Mouse (Mus musculus) heart, postnatal 25 days (tissue): Measurements from ENCODE around the gene Naa35. TPM values are rescaled to one million over a fixed set of nuclear protein-coding genes. Genes with fewer than 3 reads are reported as not detected.

Experiments
- DNase-seq: peaks from one replicate; pipeline ENCODE4 v3.0.0; 2022; ENCODE audit warnings: low spot score
- intact Hi-C: fragments of 180-260 bp; cut with DNase I; formaldehyde crosslinking; loops from one replicate; pipeline ENCODE4 v1.15.1; 2025
- total RNA-seq, 2 experiments: library from RNA; stranded (reverse); gene quantifications; 2 replicates each; pipeline ENCODE4 v1.2.3; 2021

The Naa35 gene
- total RNA-seq, 2 experiments from 2014 or later = 78.6 to 96.1 TPM

DNA sequence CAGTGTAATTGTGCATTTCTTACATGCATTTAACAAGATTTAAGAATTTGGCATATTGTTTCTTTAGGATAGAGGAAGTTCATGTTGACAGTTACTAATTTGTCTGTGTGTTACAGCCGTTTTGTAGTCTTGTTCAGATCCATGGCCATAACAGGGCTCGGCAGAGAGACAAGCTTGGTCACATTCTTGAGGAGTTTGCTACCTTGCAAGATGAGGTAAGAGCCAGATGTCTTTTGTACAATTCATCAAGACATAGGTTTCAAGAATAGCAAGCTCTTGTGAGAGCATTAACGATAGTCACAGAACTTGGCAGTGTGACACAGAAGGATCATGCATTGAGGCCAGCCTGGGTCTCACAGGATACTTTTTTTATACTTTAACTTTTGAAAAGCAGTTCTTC is 39.3 kb downstream of the Naa35 start:
- no peak for DNase-seq
- intact Hi-C loops = no loop called here

DNA sequence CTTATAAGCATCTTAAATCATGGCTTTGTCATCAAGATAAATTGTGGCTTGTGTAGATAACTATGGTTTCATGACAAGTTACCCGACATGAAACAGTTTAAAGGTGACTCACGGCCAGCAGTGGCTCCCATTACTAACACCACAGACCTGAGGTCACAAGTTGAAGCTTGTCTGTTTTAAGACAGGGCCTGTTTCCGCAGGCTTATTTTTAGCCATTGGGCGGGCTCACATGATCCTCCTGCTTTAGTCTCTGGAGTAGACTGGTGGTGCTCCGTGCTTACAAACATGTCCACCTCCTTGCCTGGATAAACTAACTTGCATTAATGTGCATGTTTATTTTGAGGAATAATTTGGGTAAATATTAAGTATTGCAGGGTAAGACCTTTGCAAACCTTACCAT is 39.8 kb downstream of the Naa35 start:
- no peak for DNase-seq
- intact Hi-C loops = no loop called here

DNA sequence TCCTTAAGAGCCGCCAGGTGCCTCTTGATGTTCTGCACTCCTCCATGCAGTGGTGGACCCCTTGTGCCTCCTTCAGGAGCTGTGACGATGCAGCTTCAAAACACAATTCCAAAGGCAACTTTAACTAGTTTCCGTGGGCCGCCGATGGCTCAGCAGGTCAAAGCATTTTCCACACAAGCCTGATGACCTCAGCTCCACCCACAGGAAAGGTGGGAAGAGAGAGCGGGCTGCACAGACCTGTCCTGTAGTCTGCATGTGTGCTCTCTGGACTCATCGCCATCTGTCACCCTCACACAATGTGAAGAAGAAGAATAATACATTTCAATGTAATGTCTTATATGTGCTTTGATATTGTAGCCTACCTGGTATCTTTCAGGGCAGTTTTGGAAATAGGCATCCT is 41.7 kb downstream of the Naa35 start:
- DNase-seq = no peak
- intact Hi-C loops = no loop called here

DNA sequence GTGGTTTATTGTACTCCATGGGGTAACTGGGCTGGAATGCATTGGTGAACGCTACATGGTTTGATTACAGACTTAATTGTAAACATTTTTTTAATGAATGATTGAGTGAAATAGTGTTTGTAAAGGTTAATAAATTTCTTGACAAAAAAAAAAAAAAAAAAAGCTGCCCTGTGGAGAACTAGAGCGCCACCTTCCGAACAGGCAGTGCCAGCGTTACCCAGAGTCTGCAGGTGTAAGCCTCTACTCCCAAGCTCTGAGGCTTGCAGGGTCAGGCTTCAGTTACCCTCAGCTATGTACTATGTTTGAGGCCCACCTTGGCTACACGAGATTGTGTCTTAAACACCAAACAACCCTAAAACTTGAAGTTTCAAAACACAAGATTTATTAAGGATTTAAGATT is 49.6 kb downstream of the Naa35 start:
- intact Hi-C loops = no loop called here
- DNase-seq = no peak

DNA sequence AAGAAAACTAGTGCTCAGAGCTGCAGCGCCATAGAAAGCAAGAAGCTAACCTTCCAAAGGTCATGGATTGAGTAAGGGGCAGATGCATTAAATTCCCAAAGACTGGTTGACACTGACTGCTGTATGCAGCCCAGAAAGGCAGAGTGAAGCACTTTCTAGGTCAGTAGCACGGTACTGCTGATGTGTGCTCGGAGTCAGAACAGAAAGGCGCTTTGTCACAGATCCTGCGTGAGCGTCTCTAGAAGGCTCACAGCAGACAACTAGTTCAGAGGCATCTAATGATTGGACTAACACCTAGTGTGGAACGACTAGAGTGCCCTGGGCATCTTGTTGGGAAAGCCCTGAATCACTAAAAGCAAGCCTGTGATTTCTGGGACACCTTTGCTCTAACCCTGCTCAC is 52.7 kb downstream of the Naa35 start:
- intact Hi-C loops = no loop called here
- DNase-seq = no peak

DNA sequence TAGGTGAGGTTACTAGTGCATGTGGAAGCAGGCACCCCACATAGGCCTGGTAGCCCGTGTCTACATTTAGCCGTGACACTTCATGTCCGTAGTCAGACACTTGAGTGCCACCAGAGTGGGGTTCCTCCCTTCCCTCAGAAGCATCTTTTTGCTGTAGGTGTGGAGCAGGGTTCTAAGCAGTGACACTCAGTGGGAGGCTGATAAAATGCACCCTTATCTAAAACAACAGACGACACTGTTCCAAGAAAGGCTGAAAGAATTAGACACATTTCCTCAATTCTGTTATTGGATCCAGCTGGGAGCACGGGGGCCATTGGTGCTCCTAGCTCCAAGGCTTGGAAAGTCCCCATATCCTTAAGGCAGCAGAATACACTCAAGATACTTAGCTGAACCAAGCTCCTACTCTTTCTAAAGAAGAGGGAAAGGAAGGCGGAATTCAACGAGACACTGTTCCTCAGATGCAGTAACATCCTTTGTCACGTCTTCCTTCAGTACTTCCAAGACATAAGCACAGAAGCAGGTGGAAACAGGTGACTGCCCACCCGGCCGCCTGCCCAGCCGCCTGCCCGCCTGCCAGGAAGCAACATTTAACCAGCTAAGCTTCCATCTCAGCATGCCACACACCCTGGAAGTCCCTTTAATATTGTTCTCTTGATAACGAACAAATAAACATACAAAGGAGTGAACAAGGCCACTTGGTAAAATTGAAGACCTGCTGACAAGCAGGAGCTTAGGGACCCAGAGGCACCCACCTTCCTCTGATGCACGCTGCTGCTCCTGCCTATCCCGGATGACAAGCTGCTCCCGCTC is 54.5 kb downstream of the Naa35 start:
- no peak for DNase-seq
- intact Hi-C loops = no loop called here

DNA sequence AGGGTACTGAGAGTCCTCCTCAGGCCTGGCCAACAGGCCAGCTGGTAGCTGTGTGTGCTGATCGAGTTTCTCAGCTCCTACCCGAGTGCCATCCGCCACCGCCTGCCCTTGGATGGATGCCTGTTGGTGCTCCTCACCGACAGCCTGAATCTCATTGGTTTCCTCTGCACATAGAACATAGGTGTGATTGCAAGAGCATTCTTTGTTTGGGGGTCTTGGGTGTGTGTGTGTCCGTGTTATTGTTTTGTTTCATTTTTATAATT is 55.0 kb downstream of the Naa35 start:
- no peak for DNase-seq
- intact Hi-C loops = no loop called here

DNA sequence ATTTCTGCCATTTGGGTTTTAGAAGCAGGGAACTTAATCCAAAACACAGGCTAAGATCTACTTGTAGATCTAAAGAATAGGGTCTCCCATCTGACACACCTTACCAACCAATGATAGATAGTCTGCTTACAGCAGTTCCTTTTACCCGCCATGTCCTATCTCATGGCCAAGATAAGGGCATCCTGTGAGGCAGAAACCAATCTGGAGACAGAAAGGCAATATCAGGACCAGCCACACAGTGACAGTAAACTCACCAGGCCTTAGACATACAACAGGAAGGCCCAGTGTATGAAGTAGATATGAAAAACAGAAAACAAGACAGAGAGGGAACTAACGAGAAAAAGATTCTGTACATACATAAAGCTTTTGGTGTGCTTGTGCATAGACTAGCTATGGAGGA is 57.8 kb downstream of the Naa35 start:
- no peak for DNase-seq
- intact Hi-C loops = no loop called here

DNA sequence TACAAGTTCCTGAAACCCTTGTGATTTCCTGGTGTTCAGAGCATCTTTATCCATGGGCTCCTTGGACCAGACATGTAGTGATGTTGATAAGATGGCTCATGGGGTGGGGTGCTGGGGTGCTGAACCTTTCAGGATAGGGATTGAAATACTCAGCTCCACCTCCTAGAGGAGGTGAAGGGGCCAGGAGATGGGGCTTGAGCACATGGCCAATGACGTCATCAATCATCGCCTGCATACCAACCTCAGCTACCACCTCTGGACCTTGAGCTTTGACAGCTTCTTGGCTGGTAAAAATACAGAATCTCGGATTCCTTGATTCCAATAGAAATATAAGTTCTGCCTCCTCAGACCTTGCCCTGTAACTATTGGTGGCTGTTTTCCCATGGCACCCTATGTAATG is 60.4 kb downstream of the Naa35 start:
- DNase-seq = no peak
- intact Hi-C loops = no loop called here

DNA sequence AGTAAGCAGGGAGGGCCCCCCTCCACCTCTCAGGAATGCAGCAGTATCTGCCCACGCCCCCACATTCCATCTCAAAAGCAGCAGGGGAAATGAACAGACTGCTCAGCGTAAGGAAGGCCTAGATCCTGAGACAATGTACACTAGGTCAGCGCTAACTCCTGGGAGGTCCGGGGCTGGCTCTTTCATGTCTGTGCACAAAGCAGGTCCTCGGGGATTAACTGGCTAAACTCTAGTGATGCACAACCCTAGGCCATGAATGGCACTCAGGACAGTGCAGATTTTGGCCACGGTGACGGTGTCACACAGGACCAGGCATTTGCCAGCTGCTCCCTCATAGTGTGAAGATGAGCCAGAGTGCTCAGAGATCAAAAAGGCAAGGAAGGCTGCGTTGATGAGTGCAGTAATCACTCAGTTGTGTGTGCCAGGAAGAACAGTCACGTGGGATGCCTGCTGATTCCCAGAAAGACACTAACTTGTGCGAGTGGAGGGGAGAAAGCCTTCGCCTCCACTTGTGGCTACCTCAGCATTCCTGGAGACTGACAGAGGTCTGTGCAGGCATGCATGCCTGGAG is 61.7 kb downstream of the Naa35 start:
- intact Hi-C loops = no loop called here
- DNase-seq = no peak

DNA sequence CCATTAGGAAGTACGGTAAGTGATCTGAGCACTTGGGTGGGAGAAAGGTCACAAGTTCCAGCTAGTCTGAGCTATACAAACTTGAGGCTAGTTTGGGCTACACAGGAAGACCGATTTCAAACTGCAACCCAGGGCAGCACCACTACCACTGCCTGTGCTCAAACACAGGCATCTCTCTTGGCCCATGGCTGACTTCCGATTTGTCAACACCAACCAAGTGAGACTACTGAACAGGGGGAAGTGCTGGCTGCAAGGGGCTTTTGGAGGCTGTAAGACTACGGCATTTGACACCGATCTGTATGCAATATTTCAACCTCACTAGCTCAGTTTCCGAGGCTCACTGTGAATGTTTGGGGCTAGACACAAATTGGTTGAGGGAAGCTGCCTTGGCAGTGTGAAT is 62.4 kb downstream of the Naa35 start:
- intact Hi-C loops = no loop called here

DNA sequence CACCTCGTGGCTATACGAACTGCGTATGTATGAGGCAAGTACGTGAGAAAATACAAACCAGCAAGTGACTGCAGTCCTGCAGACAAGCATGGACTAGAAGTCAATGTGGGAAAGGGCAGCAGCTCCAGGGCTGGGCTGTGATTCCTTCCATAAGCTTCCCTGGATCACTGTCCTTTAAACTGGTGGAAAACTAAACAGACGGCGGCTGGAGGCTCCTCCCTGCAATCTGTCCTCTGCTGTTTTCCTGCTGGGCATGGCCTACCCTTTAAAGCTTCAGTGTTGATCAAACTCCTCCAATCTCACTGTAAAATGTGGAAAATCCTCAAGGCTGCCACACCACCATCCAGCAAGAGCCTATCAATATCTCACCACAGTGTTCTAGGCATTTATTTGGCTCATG is 63.5 kb downstream of the Naa35 start:
- DNase-seq = no peak
- intact Hi-C loops = no loop called here

More for the DNA sequence above, 62.4 kb downstream of the Naa35 start:
- DNase-seq = no peak

DNA sequence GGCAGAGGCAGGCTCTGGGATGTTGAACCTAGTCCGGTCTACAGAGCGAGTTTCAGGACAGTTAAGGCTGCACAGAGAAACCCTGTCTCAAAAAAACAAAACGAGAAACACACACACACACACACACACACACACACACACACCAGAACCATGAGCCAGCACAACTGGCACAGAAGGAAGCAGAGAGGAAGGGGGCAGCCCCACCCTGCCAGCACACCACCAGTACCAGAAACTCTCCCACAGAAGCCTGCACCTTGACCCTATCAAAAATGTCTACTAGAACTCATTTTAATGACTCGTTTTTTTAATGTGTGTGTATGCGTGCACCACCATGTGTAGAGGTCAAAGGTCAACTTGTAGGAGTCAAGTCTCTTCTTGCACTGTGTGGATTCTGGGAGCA is 64.7 kb downstream of the Naa35 start:
- intact Hi-C loops = loop anchor here (5.0 kb wide), 1 partner anchor 38 kb away; no protein-coding TSS in a partner anchor
- no peak for DNase-seq

DNA sequence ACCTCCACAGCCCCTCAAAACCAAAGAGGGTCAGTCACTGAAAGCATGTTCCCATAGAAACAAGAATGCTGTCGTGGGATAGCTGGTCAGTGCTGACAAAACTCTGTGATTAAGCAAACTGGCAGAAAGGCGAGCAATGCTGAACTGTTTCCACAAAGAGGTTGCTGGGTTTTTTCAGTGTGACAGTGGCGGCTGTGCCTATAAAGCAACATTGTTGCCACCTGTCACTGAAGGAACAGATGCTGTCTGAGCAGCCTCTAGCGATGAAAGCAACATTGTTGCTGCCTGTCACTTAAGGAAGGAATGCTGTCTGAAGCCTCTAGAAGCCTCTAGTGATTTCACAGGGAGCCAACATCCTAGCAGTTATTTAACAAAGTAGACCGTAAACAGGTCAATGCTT is 67.6 kb downstream of the Naa35 start:
- intact Hi-C loops = loop anchor here (5.0 kb wide), 1 partner anchor 35 kb away; no protein-coding TSS in a partner anchor
- no peak for DNase-seq

DNA sequence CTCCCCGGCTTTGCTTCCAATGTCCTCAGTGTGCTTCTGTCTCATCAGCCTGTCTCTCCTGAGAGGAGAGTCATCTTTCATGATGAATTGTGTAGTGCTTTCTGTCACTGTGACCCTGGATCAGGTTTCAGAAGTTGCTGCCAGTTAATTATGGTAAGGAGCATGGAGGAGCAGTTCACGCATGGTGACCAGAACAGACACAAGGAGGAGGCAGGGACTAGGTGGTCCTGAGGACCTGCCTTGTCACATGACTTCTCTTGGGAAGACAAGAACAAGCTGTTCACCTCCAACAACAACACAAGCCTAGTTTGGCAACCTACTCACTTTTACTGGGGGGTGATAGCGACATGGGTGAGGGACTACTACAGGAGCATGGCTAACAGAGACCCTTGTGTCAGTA is 68.1 kb downstream of the Naa35 start:
- intact Hi-C loops = loop anchor here (5.0 kb wide), 1 partner anchor 34 kb away; no protein-coding TSS in a partner anchor
- DNase-seq = no peak

DNA sequence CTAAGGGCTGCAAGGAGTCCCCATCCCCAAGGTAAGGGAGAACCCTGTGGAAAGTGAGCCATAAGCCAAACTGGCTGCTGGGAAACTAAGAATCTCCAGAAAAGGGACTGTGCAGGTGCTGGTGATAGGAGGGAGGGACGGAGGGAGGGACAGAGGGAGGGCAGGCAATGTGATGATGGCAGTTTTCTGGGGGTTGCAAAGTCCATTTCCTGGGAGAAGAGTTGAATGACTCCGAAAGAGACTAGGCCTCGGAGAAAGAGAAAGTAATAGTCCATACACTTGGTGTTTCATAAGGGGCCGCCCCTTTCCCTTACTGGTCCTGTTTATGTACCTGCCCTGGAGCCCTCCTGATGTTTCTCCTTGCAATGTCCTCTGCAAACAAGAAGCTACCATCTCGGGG is 69.4 kb downstream of the Naa35 start:
- no peak for DNase-seq
- intact Hi-C loops = loop anchor here (5.0 kb wide), 1 partner anchor 33 kb away; no protein-coding TSS in a partner anchor

DNA sequence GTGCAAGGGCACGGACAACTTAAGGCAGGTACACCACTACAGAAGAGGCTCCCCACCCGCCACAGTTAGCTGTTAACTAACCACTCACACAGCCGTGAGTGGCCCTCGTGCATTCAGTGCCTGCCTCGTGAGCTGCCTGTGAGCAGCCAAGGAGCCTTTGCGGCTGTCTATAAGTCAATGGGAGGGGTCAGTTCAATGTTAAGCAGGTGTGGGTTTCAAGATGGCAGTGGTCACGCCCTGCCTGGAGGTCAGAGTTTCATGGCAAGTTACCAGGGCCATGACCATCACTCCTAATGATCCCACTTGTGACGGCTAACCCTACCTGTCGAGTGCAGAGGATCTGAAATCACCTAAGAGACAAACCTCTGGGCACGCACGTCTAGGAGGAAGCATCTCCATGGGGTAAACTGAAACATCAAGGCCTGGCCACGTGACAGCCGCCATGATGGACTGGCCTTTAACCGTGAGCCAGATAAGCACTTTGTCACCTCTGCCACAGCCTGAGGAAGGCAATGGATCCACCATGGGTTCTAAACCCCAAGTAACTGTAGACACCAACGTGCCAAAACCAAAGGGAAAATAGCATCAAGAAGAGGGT is 70.8 kb downstream of the Naa35 start:
- DNase-seq = no peak
- intact Hi-C loops = no loop called here

DNA sequence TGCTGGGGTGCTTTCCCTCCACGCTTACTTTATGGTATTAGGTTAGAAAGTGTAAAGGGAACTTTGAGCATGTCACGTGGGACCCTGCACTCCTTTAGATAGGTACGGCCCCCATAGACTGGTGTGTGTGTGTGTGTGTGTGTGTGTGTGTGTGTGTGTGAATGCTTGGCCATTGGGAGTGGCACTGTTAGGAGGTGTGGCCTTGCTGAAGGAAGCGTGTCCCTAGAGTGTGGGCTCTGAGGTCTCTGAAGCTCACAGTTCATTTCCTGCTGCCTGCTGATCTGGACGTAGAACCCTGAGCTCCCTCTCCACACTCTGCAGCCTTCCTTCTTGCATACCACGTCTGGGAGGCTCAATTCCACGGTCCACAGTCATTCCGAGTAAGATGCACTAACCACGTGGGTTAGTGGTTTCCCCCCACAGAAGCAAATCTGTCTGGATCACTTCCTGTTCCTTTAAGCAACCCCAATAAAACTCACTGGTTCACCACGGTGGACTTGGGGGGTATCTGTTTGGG is 71.3 kb downstream of the Naa35 start:
- intact Hi-C loops = no loop called here
- no peak for DNase-seq

DNA sequence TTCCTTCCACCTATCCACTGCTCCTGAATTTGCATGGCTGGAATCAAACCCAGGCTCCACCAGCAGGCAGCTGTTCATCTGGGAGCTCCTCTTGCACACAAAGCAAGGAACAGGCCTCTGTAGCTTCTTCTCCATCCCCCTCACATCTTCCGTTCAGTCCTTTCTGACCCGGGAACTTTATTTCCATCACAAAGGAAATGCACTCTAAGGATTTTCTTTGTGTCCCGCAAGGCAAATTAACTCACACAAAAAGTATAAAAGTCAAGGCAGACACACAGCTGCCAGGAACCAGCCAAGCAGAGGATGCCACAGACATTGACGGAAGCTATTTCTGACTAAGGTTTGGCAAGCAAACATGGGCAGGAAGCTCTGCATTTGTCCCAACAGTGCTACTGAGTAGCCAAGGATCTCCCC is 71.9 kb downstream of the Naa35 start:
- intact Hi-C loops = no loop called here
- DNase-seq = no peak

DNA sequence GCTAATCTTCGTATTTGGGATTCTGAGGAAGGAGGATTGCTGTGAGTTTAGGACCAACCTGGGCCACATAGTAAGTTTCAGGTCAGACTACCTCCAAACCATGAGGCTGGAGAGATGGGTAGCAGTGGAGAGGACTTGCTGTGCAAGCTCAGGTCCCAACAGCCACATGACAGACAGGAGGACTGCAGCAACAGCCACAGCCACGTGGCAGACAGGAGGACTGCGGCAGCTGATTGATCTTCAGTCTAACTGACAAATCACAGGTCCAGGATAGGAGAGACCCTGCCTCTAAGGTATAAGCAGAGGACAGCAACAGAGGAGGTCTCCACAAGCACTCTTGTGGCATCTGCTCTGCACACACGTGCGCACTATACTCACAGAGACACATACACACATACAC is 72.7 kb downstream of the Naa35 start:
- intact Hi-C loops = no loop called here
- DNase-seq = no peak

DNA sequence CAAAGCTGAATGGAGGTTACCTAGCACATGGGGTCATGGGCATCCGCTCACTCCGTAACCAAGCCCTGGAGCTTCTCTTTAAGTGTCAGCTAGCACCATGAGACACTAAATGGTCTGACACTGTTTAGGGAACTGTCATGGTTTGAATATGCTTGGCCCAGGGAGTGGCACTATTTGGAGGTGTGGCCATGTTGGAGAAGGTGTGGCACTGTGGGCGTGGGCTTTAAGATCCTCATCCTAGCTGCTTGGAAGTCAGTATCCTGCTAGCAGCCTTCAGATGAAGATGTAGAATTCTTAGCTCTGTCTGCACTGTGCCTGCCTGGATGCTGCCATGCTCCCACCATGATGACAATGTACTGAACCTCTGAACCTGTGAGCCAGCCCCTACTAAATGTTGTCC is 75.3 kb downstream of the Naa35 start:
- intact Hi-C loops = no loop called here
- DNase-seq = no peak
